Mouse (Mus musculus) neural tube, embryonic 11.5 days (tissue): ENCODE results near the gene Creb3l1. TPM values are rescaled to one million over a fixed set of nuclear protein-coding genes. Genes with fewer than 3 reads are reported as not detected.

Source experiments
- ATAC-seq: fragments of 200-750 bp; cut with Nextera tagmentation; 2 replicates; pipeline ENCODE4 v1.8.0; 2017; ENCODE audit warnings: moderate number of reproducible peaks, mild to moderate bottlenecking, moderate TSS enrichment, moderate library complexity; ENCODE audit not compliant: insufficient read depth, low FRiP score, low TSS enrichment
- DNase-seq: peaks from one replicate; pipeline ENCODE4 v3.0.0-alpha.2; 2015; ENCODE audit warnings: low spot score
- H3K27ac ChIP-seq: fragments of 300-500 bp; sonication (generic); 2 replicates; pipeline ENCODE4 v1.5.1; 2014; ENCODE audit warnings: low read depth, mild to moderate bottlenecking, low read length
- H3K27me3 ChIP-seq: fragments of 300-500 bp; sonication (generic); 2 replicates; pipeline ENCODE4 v1.6.1; 2014; ENCODE audit warnings: mild to moderate bottlenecking, low read length, mixed read lengths; ENCODE audit not compliant: control insufficient read depth, insufficient read depth
- H3K36me3 ChIP-seq: fragments of 300-500 bp; sonication (generic); 2 replicates; pipeline ENCODE4 v1.6.1; 2014; ENCODE audit warnings: mild to moderate bottlenecking, low read length, moderate library complexity, mixed read lengths; ENCODE audit not compliant: control insufficient read depth, insufficient read depth
- H3K4me1 ChIP-seq: fragments of 300-500 bp; sonication (generic); 2 replicates; pipeline ENCODE4 v1.6.1; 2014; ENCODE audit warnings: low read length, mixed read lengths; ENCODE audit not compliant: control insufficient read depth, insufficient read depth
- H3K4me2 ChIP-seq: fragments of 300-500 bp; sonication (generic); 2 replicates; pipeline ENCODE4 v1.6.1; 2014; ENCODE audit warnings: low read depth, mild to moderate bottlenecking, moderate library complexity
- H3K4me3 ChIP-seq: fragments of 300-500 bp; sonication (generic); 2 replicates; pipeline ENCODE4 v1.5.1; 2014; ENCODE audit warnings: low read depth, low read length
- H3K9ac ChIP-seq: fragments of 300-500 bp; sonication (generic); 2 replicates; pipeline ENCODE4 v1.6.1; 2014; ENCODE audit warnings: mild to moderate bottlenecking, low read length
- H3K9me3 ChIP-seq: fragments of 300-500 bp; sonication (generic); 2 replicates; pipeline ENCODE4 v1.6.1; 2016; ENCODE audit warnings: low read length; ENCODE audit not compliant: control insufficient read depth
- WGBS: fragments of 180-500 bp; shearing (Covaris S2); extraction: QIAGEN DNeasy Blood & Tissue Kit; methylation state at CpG from one replicate; pipeline ENCODE4 v1.1.7; 2014; 5-methylcytosine and 5-hydroxymethylcytosine counted together
- polyA plus RNA-seq: library from polyadenylated mRNA; unstranded; fragments of >200 nt; fragmentation: Nextera tagmentation; extraction: Ambion mirVana; gene quantifications from 2 replicates; pipeline ENCODE4 v1.2.1, GENCODE M21; 2014

Gene Creb3l1
- polyA plus RNA-seq, 1 experiment from 2014 or later = 2.0 TPM

DNA sequence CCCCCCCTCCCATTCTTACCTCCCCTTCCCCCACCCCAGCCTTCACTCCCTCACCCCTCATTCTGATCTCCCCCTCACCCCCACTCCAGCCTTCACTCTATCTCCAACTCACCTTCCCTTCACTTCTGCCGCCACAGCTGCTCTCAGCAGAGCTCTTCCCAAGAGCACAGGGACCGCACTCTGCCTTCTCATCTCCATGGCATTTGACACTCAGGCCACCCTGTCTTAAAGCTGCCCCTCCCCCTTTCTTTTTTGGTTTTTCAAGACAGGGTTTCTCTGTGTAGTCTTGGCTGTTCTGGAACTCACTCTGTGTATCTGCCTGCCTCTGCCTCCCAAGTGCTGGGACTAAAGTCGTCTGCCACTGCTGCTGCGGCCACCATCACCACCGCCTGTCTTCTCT lies 43.5 kb downstream of the Creb3l1 start:
- Histone ChIP-seq H3K9me3 (no peaks in the 10 kb centered on the region), H3K4me2 (no peak overlapping the region), H3K27me3 (peaks cover 12% of the 10 kb centered on the region), H3K27ac (no peak overlapping the region), H3K36me3 (no peaks in the 10 kb centered on the region), H3K9ac (no peak overlapping the region), H3K4me1 (peaks cover 32% of the 10 kb centered on the region), H3K4me3 (no peak overlapping the region)
- 31% methylated on average over 5 of the region's 5 CpGs for WGBS
- no peak for ATAC-seq
- no peak for DNase-seq

GRCm38 (mm10) chr2:91980245-91980644 lies 44.1 kb downstream of the Creb3l1 start:
- ATAC-seq (peak; percentile 42), DNase-seq (peak; percentile 61)
- Histone ChIP-seq H3K27me3 (peaks cover 18% of the 10 kb centered on the region), H3K4me2 (no peak overlapping the region), H3K4me3 (no peak overlapping the region), H3K9me3 (no peaks in the 10 kb centered on the region), H3K36me3 (no peaks in the 10 kb centered on the region), H3K4me1 (peaks cover 37% of the 10 kb centered on the region), H3K27ac (no peak overlapping the region), H3K9ac (no peak overlapping the region)
- WGBS = 6% methylated on average over 4 of the region's 4 CpGs

DNA sequence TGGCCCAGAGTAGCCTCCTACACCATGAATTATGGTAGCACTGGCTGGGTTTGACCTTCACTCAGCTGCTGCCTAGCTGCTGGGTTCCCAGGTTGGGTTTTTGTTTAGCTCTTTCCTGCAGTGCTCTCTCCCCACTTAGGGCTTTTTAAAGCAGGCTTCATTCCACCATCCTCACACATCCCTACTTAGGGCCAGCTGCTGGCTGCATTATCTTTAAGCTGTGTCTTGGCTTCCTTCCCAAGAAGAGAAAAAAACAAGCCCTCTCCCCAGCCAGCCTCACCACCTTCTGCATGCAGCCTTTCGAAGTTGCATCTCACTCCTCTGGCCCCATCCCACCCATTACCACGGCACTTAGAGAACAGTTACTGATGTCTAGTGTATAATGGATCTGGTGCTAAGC lies 45.8 kb downstream of the Creb3l1 start:
- H3K36me3 ChIP-seq = no peaks in the 10 kb centered on the region
- H3K4me2 ChIP-seq = no peak overlapping the region
- H3K4me3 ChIP-seq = no peak overlapping the region
- no peak overlapping the region for H3K9ac ChIP-seq
- ATAC-seq (no peak), DNase-seq (no peak)
- WGBS = 24% methylated on average over 2 of the region's 2 CpGs
- no peak overlapping the region for H3K27ac ChIP-seq
- H3K9me3 ChIP-seq = no peaks in the 10 kb centered on the region
- peaks cover 28% of the 10 kb centered on the region for H3K27me3 ChIP-seq
- peaks cover 26% of the 10 kb centered on the region for H3K4me1 ChIP-seq

DNA sequence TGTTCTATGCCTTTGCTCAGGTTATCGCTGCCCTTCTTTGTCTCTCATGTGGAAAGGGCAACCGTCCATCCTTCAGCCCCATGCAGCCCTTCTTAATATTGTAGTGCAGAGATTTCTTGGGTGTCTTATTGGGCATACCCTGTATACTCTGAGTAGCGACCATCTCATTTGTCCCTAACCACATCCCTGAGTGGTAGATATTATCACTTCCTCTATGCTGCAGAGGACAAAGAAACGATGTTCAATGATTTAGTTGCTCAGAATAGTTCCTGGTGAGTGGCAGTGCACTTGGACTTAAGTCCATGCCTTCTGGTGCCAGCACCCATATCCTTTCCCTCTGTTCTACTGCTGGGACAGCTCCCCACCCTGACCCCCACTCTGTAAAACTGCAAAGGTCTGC lies 46.3 kb downstream of the Creb3l1 start:
- no peaks in the 10 kb centered on the region for H3K9me3 ChIP-seq
- DNase-seq = no peak
- no peak overlapping the region for H3K4me3 ChIP-seq
- H3K4me2 ChIP-seq = no peak overlapping the region
- H3K27me3 ChIP-seq = peaks cover 28% of the 10 kb centered on the region
- no peak overlapping the region for H3K9ac ChIP-seq
- 82% methylated on average over 4 of the region's 4 CpGs for WGBS
- ATAC-seq = no peak
- H3K27ac ChIP-seq = no peak overlapping the region
- peaks cover 26% of the 10 kb centered on the region for H3K4me1 ChIP-seq
- H3K36me3 ChIP-seq = no peaks in the 10 kb centered on the region

DNA sequence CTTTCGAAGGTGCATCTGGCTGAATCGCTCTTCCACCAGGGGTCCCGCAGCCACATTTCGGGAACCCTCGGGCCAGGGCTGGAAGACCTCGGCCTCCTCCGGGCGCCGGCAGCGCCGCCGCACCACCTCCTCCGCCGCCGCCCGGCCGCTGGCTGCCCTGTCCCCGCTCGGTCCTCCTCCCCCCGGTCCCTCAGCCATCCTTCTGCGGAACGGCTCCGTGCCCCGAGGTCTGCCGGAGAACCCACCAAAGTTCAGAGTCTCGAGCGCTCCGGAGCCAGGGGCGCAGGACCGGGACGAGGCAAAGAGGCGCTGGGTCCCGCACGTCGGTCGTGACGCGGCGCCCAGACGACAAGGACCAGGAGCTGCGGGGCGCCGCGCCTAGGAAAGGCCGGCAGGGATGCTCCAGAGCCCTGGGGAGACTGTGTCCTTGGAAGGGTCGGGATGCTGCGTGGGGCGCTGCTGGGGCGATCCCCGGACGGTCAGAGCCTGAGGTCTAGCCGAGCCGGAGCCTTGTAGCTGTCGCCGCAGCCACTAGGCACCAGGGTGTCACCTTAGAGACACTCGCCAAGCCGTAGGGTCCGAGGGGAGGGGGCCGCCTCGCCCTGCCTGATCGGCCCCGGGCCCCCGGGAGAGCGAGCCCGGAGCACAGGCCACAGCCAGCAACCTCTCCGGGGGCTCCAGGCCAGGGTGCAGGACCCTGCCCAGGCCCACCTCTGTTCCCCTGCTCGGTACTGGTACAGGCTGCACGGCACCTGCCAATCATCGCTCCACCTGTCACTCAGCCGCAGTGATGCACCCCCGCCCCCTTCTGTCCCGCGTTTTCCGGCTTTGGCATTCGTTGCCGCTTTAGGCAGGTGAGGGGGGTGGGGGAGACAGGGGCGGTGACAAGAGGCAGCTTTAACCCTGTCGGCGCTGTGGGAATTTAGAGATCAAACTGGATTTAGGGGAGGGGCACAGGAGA lies 48.4 kb downstream of the Creb3l1 start, which contains the start of gene Dgkz:
Dgkz (minus strand) TSS at position 284 of the 961 bp plus-strand sequence.
- Histone ChIP-seq H3K4me3 (peak within 1 kb of the TSS; percentile 37), H3K4me1 (peaks cover 34% of the 10 kb centered on the region), H3K27ac (no peak within 1 kb of the TSS), H3K9me3 (no peaks in the 10 kb centered on the region), H3K36me3 (no peaks in the 10 kb centered on the region), H3K9ac (peak within 1 kb of the TSS; percentile 54), H3K27me3 (peaks cover 28% of the 10 kb centered on the region), H3K4me2 (peak within 1 kb of the TSS; percentile 64)
- DNase-seq (peak; percentile 53), ATAC-seq (0 out of 2 replicates have a peak, but pooled peaks have one; percentile 17)
- under 1% methylated on average over 74 of the region's 79 CpGs for WGBS

GRCm38 (mm10) chr2:91973416-91974135 lies 50.7 kb downstream of the Creb3l1 start:
- Histone ChIP-seq H3K27me3 (peaks cover 32% of the 10 kb centered on the region), H3K4me3 (no peak overlapping the region), H3K27ac (no peak overlapping the region), H3K9me3 (no peaks in the 10 kb centered on the region), H3K9ac (no peak overlapping the region), H3K4me1 (peaks cover 23% of the 10 kb centered on the region), H3K4me2 (no peak overlapping the region), H3K36me3 (no peaks in the 10 kb centered on the region)
- ATAC-seq = no peak
- 18% methylated on average over 7 of the region's 7 CpGs for WGBS
- DNase-seq = no peak

GRCm38 (mm10) chr2:91972121-91972566 lies 52.2 kb downstream of the Creb3l1 start:
- H3K36me3 ChIP-seq = no peaks in the 10 kb centered on the region
- DNase-seq = no peak
- peaks cover 23% of the 10 kb centered on the region for H3K4me1 ChIP-seq
- no peaks in the 10 kb centered on the region for H3K9me3 ChIP-seq
- H3K27me3 ChIP-seq = peaks cover 32% of the 10 kb centered on the region
- no peak overlapping the region for H3K27ac ChIP-seq
- no peak overlapping the region for H3K9ac ChIP-seq
- peak; percentile 76 for ATAC-seq
- whole genome bisulfite sequencing = 24% methylated on average over 13 of the region's 13 CpGs
- no peak overlapping the region for H3K4me3 ChIP-seq
- H3K4me2 ChIP-seq = no peak overlapping the region

GRCm38 (mm10) chr2:91971231-91972097 lies 52.8 kb downstream of the Creb3l1 start:
- 24% methylated on average over 21 of the region's 21 CpGs for WGBS
- ATAC-seq (no peak), DNase-seq (no peak)
- H3K9ac ChIP-seq = no peak overlapping the region
- peaks cover 26% of the 10 kb centered on the region for H3K27me3 ChIP-seq
- peaks cover 23% of the 10 kb centered on the region for H3K4me1 ChIP-seq
- H3K4me3 ChIP-seq = no peak overlapping the region
- no peaks in the 10 kb centered on the region for H3K36me3 ChIP-seq
- no peak overlapping the region for H3K27ac ChIP-seq
- no peaks in the 10 kb centered on the region for H3K9me3 ChIP-seq
- no peak overlapping the region for H3K4me2 ChIP-seq
